Mouse (Mus musculus) lung, postnatal 0 days (tissue): ENCODE results near the gene P3h2.
A peak's percentile ranks its signal among the peaks of the same experiment; 100 is the strongest.

Experiments used
- CTCF ChIP-seq: IDR thresholded peaks from 2 replicates; pipeline ENCODE4 v1.5.1; 2016; ENCODE audit warnings: antibody characterized with exemption, mild to moderate bottlenecking
- EP300 ChIP-seq: IDR thresholded peaks from 2 replicates; pipeline ENCODE4 v1.6.1; 2016; ENCODE audit warnings: antibody characterized with exemption, mild to moderate bottlenecking, control low read depth

- TF ChIP-seq EP300 (no peak), CTCF (peak; percentile 38)
Observed at GRCm38 (mm10) chr16:25945151-25945955, 160.2 kb downstream of the P3h2 start.
